ENCODE assay signal across 8 mouse cellular contexts in genomic region chr2:93421320-93421719, GRCm38 (mm10). TPM values are rescaled to one million over a fixed set of nuclear protein-coding genes. Genes with fewer than 3 reads are reported as not detected.
DNase-seq lines count a peak whose midpoint lies in the region; ATAC-seq and TF ChIP-seq lines count a peak whose summit lies in the region.

No protein-coding gene starts in this region.

- DNase-seq in 3134 (ENCODE audit: extremely low read depth, insufficient read length, low spot score) (peak; percentile 46), G1E (ENCODE audit: low spot score) (no peak)
- peak; percentile 49 to 68 for DNase-seq in cerebellum, adult 2 months
- DNase-seq in gastrocnemius, postnatal 10 days, result peak; percentile 91
- peak; percentile 84 for DNase-seq in kidney, postnatal 14 days
- peak; percentile 59 for DNase-seq in liver, embryonic 13.5 days
- peak; percentile 82 for DNase-seq in retina, postnatal 1 day
- peak; percentile 72 to 75 for DNase-seq in thymus, postnatal 36 days

- H3K4me2 ChIP-seq in liver, embryonic 13.5 days, result no peak overlapping the region

- peaks cover 28% of the 10 kb centered on the region for H3K27me3 ChIP-seq in G1E (ENCODE audit: insufficient read depth, low read length)
- H3K27me3 ChIP-seq in cerebellum, adult 2 months (ENCODE audit: control insufficient read depth, insufficient read depth, low read length), result no peaks in the 10 kb centered on the region
- H3K27me3 ChIP-seq in liver, embryonic 13.5 days, result no peaks in the 10 kb centered on the region

- peak; percentile 48; the same call in 1 of the 2 replicates for TF ChIP-seq CTCF in G1E (IDR thresholded peaks at IDR 0.05; ENCODE audit: low read depth, low read length)
- peak; percentile 61 for TF ChIP-seq CTCF in cerebellum, adult 2 months (IDR thresholded peaks at IDR 0.05; ENCODE audit: borderline replicate concordance, insufficient read depth, low read depth, low read length)

- 35% methylated on average over 7 of the region's 7 CpGs for WGBS in cerebellum, adult 2 months
- 25% methylated on average over 7 of the region's 7 CpGs for WGBS in liver, embryonic 13.5 days (ENCODE audit: insufficient replicate concordance)

- no peaks in the 10 kb centered on the region for H3K9me3 ChIP-seq in G1E (replicated peaks)
- H3K9me3 ChIP-seq in liver, embryonic 13.5 days (replicated peaks), result no peaks in the 10 kb centered on the region

- no peak overlapping the region for H3K27ac ChIP-seq in cerebellum, adult 2 months (ENCODE audit: insufficient read depth, low read length)
- H3K27ac ChIP-seq in liver, embryonic 13.5 days, result no peak overlapping the region

- no peak overlapping the region for H3K4me3 ChIP-seq in G1E (ENCODE audit: low read depth, low read length)
- H3K4me3 ChIP-seq in cerebellum, adult 2 months (replicated peaks; ENCODE audit: insufficient read depth, low read depth, low read length), result no peak overlapping the region
- no peak overlapping the region for H3K4me3 ChIP-seq in liver, embryonic 13.5 days (replicated peaks)

- ATAC-seq in G1E (ENCODE audit: extremely low read depth, insufficient number of reproducible peaks, low FRiP score, poor library complexity, severe bottlenecking), result no peak
- ATAC-seq in liver, embryonic 13.5 days (ENCODE audit: low read depth), result 0 out of 2 replicates have a peak, but pooled peaks have one; percentile 26

- H3K4me1 ChIP-seq in G1E (ENCODE audit: insufficient read depth, low read depth, low read length), result peaks cover 3% of the 10 kb centered on the region; the same call in 1 of the 2 replicates
- H3K4me1 ChIP-seq in cerebellum, adult 2 months (ENCODE audit: control insufficient read depth, insufficient read depth, low read length), result no peaks in the 10 kb centered on the region
- peaks cover 11% of the 10 kb centered on the region; the same call in 1 of the 2 replicates for H3K4me1 ChIP-seq in liver, embryonic 13.5 days (replicated peaks)

- no peak for TF ChIP-seq POLR2A in cerebellum, adult 2 months (IDR thresholded peaks at IDR 0.05; ENCODE audit: borderline replicate concordance, insufficient read depth, low read length)

- H3K9ac ChIP-seq in liver, embryonic 13.5 days, result no peak overlapping the region

- no peaks in the 10 kb centered on the region for H3K36me3 ChIP-seq in G1E (replicated peaks)
- H3K36me3 ChIP-seq in liver, embryonic 13.5 days, result peaks cover 48% of the 10 kb centered on the region

RNA-seq across cellular contexts. Expression of gene Cd82, which starts 41.6 kb away (rescaled TPM):
- total RNA-seq in G1E (2014; fragmentation: Nextera tagmentation), result 30.6 TPM in 1 of 2 replicates, not detected in the other
- total RNA-seq in G1E (2017), result 0.87 and 1.5 TPM in 2 replicates
- polyA plus RNA-seq in G1E (2012), result 0.20 and 0.24 TPM in 2 replicates
- polyA plus RNA-seq in cerebellum, adult 2 months (2012; rRNA removed), result 41.0 and 47.4 TPM in 2 replicates
- total RNA-seq in gastrocnemius, postnatal 10 days (2021), result 10 to 100 TPM; 36.7 to 43.8 TPM
- polyA plus RNA-seq in liver, embryonic 13.5 days (2015; fragmentation: Nextera tagmentation; extraction: Ambion mirVana), result 88.5 and 90.1 TPM in 2 replicates

Comparison
In these comparisons a context has a peak if more than half of its experiments do, and no peak if none do; other contexts are left out.
1. RNA of gene Cd82, which starts 41.6 kb away (polyA plus RNA-seq): 88.5 to 90.1 TPM in liver, embryonic 13.5 days and 41.0 to 47.4 TPM in cerebellum, adult 2 months; 0.20 to 0.24 TPM in G1E; every median in the first group is over 10 times any median in the second.